Mouse (Mus musculus) 416B (cell line): ENCODE results near the gene Reg2.
"Not testable (repeated sequence)": the region's sequence is repeated elsewhere in the genome, so short reads cannot be mapped to it uniquely, and the experiment has no call there.

ENCODE experiments used
- DNase-seq: peaks from one replicate; pipeline ENCODE4 v3.0.0; 2011; ENCODE audit warnings: low read depth

The Reg2 gene

DNA sequence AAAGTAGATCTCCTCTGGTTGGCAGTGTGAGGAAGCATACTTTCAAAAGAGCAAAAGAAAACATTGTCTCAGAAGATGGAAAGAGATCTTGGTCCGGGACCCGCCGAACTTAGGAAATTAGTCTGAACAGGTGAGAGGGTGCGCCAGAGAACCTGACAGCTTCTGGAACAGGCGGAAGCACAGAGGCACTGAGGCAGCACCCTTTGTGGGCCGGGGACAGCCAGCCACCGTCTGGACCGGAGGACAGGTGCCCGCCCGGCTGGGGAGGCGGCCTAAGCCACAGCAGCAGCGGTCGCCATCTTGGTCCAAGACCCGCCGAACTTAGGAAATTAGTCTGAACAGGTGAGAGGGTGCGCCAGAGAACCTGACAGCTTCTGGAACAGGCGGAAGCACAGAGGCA, at the start of gene Reg2:
TSS of gene Reg2 (plus strand) at position 301 of the 400 bp plus-strand sequence.
- not testable (repeated sequence) for DNase-seq

- no peak for DNase-seq
Measured at GRCm38 (mm10) chr6:78361971-78362563, 33.4 kb upstream of the Reg2 start.

DNA sequence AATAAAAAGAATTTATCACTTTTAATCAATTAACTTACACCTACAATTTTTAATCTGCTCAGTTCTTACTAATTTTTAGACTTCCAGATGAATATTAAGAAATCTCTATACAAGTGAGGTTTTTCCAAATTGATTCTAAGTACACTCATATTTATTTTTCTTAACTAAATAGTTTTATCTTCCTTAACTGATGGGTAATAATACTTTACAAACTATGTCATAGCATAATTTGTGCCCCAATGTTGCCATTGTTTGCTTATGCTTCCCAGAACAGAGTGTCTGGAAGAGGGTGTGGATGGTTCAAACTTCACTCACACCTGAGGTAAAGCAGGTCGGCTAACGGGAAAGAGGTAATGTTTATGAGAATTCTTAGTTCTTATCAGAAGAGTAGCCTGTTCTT, 25.1 kb upstream of the Reg2 start, which contains the start of gene Reg3b:
TSS of gene Reg3b (plus strand) at position 301 of the 400 bp plus-strand sequence.
- DNase-seq, result no peak

- no peak for DNase-seq
Measured at GRCm38 (mm10) chr6:78378765-78379164, 16.7 kb upstream of the Reg2 start, which contains the start of gene Reg3d. TSS of gene Reg3d (minus strand) at chr6:78378865.

DNA sequence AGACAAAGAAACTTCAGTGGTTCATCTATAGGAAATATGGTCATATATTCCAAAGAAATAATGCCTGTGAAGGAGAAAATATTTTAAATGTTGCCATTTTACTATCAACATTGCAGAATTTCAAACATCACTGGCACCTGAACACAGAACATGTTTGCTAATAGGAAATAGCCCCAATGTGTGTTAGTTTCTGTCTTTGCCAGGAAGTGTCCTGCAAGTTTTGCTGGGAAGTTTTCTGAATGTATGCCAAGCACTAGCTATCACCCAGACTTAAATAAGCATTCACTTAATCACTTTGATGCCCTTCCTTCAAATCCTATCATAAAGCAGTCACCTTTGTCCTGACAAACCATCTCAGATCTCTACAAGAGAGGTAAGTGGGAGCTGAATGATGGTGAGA, 15.0 kb upstream of the Reg2 start, which contains the start of gene Reg3a:
TSS of gene Reg3a (plus strand) at position 301 of the 400 bp plus-strand sequence.
- no peak for DNase-seq

DNA sequence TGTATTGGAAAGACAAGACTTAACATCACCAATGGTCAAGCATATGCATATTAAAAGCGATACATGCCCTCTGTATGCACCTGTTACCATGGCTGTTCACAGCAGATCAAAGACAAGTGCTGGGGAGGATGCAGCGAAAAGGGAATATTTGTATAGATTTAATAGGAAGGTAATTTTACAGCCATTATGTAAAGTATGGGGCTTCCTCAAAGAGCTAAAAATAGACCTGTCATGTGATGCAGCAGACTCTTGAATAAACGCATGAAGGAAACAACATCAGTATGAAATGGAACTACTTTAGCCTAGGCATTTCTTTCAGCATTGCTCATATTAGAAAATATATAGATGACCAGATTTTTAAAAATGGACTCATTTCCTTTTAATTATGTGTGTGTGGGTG, 9.8 kb upstream of the Reg2 start:
- no peak for DNase-seq

- not testable (repeated sequence) for DNase-seq
Measured at GRCm38 (mm10) chr6:78422411-78422810, 27.0 kb downstream of the Reg2 start, which contains the start of gene Reg1. TSS of gene Reg1 (plus strand) at chr6:78422711.

DNA sequence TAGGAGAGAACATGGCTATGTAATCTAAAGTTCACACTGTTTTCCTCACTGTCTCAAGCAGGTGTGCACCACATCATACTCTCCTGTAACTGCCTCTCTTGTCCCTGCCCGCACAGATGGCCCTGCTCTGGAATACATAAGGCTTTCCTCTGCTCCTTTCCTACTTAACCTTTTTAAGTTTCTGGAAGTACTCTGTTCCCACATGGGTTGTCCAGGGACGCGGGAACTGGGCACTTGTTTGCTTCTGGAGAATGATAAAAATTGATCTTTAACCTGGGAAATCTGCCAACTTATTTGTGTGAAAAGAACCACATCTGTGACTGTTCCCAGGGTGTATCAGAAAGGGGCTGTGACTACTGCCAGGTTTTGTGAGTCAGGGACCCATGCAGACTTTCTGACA, 30.1 kb downstream of the Reg2 start:
- no peak for DNase-seq

DNA sequence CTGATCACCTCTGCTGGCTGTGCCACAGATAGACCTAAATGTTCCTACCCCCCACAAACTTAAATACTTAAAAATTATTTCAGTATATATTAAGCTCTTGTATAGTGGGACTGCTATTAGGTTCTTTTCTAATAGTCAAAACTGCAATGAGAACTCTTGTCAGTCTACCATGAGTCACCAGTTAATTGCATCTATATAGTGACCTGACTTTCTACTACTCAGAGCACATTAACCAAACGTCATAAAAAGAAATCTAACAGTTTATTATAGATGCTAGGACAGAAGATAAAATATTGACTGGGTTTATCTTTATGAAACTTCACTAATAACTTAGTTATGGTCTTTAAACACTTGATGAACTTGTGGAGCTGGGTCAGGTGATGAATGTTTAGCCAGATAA, 51.8 kb downstream of the Reg2 start:
- DNase-seq, result no peak

GRCm38 (mm10) chr6:78448409-78448808, 53.0 kb downstream of the Reg2 start:
- no peak for DNase-seq

GRCm38 (mm10) chr6:78452804-78453203, 57.4 kb downstream of the Reg2 start:
- DNase-seq, result no peak
